Mouse (Mus musculus) 3T3-L1 (cell line): ENCODE measurements around the gene Plpp2.
A peak's percentile ranks its signal among the peaks of the same experiment; 100 is the strongest.

Source experiments
- DNase-seq: peaks from one replicate; pipeline ENCODE4 v3.0.0-alpha.2; 2015; ENCODE audit warnings: low read depth, low spot score

Plpp2 gene

GRCm38 (mm10) chr10:79548971-79549723 is 15.6 kb upstream of the Plpp2 start:
- no peak for DNase-seq

DNA sequence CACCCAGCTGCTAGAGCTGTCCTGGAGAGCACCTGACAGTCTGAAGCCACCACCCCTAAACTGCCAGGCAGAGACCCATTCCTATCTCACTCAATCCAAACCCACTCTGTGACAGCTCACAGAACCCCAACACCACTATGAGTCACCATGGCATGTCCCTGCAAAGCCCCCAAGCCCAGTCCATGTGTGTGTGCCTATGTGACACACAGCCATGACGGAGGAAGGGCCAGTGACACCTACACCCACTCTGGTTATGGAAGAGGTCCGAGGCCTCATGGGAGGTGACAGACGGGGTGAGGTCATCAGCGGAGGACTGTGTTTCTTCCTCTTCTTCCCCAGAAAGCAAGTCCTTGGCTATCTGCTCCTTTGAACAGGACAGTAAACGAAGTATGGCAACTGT is 14.9 kb upstream of the Plpp2 start:
- no peak for DNase-seq

GRCm38 (mm10) chr10:79547148-79547675 is 13.6 kb upstream of the Plpp2 start:
- DNase-seq: no peak

DNA sequence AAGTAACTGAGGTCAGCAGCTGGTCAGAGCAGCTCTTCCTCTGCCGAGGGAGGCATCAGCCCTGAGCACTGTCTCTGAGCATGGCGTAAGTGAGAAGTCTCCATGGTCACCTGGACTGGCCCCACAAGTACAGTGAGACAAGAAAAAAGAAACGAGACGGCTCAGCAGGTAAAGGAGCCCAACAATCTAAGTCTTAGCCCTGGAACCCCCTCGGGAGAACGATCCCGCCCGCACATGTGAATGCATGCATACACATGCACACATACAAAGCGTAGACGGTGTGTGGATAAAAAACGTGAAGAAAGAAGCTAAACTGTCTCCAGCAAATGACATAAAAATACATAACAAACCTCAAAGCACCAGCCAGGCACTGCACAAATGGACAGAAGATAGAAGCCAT is 12.9 kb upstream of the Plpp2 start:
- no peak for DNase-seq

- DNase-seq: no peak
These were observed 12.3 kb upstream of the Plpp2 start for GRCm38 (mm10) chr10:79545891-79546290.

DNA sequence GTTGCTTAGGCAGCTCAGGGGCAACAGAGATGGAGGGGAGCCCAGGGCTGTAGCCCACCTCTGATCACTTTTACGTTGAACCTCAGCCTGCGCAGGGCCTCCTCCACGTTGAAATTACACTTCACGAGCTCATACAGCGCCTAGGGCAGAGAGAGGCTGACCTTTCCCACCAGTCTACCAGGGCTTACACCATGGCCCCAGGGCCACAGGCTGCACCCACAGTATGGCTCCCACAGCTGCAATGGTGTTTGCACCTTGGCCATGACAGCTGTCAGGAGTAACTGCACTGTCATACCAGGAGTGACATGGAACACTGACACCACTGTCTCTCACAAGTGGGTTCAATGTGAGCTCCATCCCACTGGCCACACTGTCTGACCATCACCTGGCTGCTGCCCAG is 11.0 kb upstream of the Plpp2 start:
- no peak for DNase-seq

DNA sequence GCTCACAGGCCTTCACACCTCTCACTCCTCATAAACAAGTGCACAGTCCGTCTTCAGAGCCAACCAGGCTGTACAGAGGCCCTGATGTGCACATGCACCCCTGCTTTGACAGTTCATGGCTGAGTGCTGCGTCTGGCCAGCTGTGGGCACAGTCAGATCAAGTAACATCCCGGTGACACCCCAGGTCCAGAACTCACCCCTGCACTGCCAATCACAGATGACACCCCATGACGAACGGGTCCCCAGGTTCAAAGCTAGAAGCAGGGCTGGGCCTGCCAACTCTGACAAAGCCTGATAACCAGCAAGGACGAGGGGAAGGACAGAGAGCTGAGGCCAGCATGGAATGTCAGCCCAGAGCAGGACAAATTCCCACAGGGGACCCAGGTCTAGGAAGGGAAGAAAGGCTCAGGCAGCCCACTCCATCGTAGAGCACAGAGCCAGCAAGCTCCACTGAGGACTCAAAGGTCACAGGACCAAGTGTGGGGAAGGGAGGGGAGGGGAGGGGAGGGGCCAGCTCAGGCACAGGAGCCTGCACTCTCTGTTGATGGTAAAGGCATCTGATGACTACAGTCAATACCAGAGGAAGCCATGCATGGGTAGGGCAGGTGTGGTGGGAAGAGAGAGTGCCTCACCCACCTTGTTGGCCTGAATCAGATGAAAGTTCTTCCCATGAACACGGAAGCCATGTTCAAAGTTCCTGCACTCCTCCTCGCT is 10.4 kb upstream of the Plpp2 start:
- no peak for DNase-seq

- no peak for DNase-seq
These were observed 8.6 kb upstream of the Plpp2 start for GRCm38 (mm10) chr10:79542171-79542570.

GRCm38 (mm10) chr10:79541522-79541921 is 7.9 kb upstream of the Plpp2 start:
- no peak for DNase-seq

- DNase-seq: no peak
These were observed 7.2 kb upstream of the Plpp2 start for GRCm38 (mm10) chr10:79540746-79541145.

- no peak for DNase-seq
These were observed 6.3 kb upstream of the Plpp2 start for GRCm38 (mm10) chr10:79539701-79540495.

GRCm38 (mm10) chr10:79538873-79539272 is 5.3 kb upstream of the Plpp2 start:
- DNase-seq: peak; percentile 53

- no peak for DNase-seq
These were observed 4.7 kb upstream of the Plpp2 start for GRCm38 (mm10) chr10:79538323-79538722.

DNA sequence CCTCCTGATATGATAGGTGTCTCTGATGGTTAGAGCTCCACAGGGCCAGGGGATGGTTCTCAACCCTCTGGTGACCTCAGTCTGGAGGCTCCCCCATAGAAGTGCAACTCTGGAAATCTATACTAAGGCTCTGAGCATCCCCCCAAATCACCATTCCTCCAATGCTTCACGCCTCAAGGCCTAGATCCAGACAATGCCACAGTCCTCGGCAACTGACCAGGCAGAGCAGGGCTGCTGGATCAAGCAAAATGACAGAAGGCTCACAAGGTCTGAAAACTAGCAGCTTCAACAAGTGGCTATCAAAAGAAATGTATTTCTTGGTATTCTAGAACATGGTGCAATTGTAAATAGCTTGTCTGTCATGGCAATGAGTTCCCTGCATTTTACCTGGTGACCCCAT is 4.2 kb upstream of the Plpp2 start:
- no peak for DNase-seq

GRCm38 (mm10) chr10:79537271-79537670 is 3.7 kb upstream of the Plpp2 start:
- no peak for DNase-seq

DNA sequence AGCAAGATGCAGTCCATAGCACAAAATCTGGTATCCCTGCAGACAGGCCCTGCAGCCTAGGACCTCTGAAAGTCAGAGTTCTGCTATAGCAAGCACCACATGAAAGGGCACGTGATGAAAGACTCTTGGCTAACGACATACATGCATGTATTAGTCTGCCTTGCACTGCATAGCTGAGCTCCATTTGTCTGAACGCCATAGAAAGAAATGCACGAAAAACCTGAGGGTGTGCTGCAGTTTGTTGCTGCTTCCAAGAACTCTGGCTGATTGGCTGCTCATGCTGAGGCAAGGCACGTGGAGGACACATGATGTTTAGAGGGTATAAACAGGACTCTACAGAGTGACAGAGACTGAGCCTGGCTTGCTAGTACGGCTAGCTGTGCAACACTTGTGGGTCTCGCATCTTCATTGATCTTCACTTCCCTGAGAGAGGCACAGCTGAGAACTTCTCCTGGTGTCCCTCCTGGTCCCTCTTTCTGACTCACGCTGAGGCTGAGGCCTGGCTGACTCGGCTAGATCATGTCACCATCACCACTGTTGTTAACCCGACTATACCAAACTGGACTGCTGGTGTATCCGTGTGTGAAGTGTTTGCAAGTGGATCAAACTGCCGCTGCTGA is 3.0 kb upstream of the Plpp2 start:
- no peak for DNase-seq

DNA sequence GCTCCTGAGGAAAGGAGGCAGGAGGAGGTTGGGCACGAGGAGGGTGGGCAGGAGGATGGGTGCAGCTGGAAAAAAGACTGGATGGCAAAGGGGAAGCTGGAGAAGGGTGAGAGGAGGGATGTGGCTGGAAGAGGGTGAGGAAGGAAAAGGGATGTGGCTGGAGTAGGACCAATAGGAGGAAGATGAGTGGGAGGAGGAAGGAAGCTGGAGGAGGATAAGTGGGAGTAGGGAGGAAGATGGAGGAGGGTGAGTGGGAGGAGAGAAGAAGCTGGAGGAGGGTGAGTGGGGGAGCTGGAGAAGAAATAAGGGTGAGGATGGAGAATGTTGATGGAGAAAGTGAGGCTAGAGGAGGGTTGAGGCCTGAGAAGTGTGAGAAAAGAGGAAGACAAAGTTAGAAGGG is 1.8 kb upstream of the Plpp2 start:
- DNase-seq: no peak

DNA sequence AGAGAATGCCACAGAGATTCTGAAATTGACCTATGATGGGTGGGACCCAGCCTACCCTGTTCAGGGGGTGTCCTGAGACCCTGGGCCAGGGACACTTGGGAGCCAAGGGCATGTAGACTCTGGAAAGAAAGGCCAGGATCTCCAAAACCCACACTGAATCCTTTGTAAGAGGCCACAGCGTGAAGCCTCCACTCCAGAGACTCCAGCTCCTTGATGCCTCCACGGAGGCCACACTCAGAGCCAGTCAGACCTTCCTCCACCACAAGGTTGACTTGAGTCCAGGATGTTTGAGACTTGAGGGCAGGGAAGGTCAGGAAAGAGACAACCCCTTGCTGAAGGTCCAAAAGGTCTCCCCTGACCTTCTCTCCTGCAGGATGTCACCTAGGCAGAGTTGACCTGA is 830 bp upstream of the Plpp2 start:
- no peak for DNase-seq

GRCm38 (mm10) chr10:79532678-79533077 is 918 bp downstream of the Plpp2 start:
- peak; percentile 33 for DNase-seq

GRCm38 (mm10) chr10:79531593-79531992 is 2.0 kb downstream of the Plpp2 start:
- DNase-seq: no peak

GRCm38 (mm10) chr10:79530721-79531120 is 2.9 kb downstream of the Plpp2 start:
- no peak for DNase-seq

DNA sequence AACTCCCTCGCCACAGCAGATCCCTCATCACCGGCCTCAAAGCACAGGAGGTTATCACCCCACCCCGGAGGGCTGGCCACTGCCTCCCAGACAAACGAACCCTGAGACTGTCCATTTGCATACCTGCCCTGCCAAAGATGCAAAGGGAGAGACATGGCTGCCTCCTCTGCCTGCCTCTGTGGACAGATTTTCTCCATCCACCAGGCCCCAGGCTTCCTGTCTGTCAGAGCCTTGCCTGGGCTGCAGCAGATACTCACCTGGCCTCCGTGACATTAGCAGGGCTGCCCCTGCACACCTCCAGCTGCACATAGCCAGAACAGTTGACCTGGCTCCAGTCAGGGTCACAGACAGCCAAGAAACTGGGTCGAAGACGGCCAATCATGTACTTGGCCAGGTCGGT is 3.4 kb downstream of the Plpp2 start:
- DNase-seq: no peak
